In genomic region chr14:20451765-20452331, GRCm38 (mm10) we compare ENCODE assay signal across 8 mouse cellular contexts. TPM values are rescaled to one million over a fixed set of nuclear protein-coding genes. Genes with fewer than 3 reads are reported as not detected.
DNase-seq lines count a peak whose midpoint lies in the region; ATAC-seq lines count a peak whose summit lies in the region.

Gene Cfap70 (minus strand): TSS chr14:20452226.

- no peaks in the 10 kb centered on the region for H3K9me3 ChIP-seq in hindbrain, embryonic 14.5 days (ENCODE audit: control insufficient read depth, low read length)

- H3K27ac ChIP-seq in hindbrain, embryonic 14.5 days: no peak within 1 kb of the TSS

- H3K4me2 ChIP-seq in hindbrain, embryonic 14.5 days (replicated peaks): peak within 1 kb of the TSS; percentile 78

- peak; percentile 62 for DNase-seq in Muller cell, postnatal 12 days (ENCODE audit: inconsistent ontology term)
- peak; percentile 19 for DNase-seq in cerebellum, adult 9-10 months
- DNase-seq in hindbrain, embryonic 14.5 days (ENCODE audit: low spot score): peak; percentile 78
- peak; percentile 53 to 54 for DNase-seq in left cerebral cortex, adult 18-20 months (ENCODE audit: low spot score in 2 of 2)
- peak; percentile 83 for DNase-seq in lung, postnatal 36 days
- DNase-seq in right cerebral cortex, postnatal 10 days (ENCODE audit: low spot score in 2 of 2): peak; percentile 78 to 84
- DNase-seq in urinary bladder, postnatal 25 days (ENCODE audit: low spot score): peak; percentile 68

- no peaks in the 10 kb centered on the region for H3K36me3 ChIP-seq in hindbrain, embryonic 14.5 days (replicated peaks; ENCODE audit: control insufficient read depth, insufficient read depth)

- peak; percentile 66 for ATAC-seq in frontal cortex, adult (ENCODE audit: low TSS enrichment)
- peak; percentile 72; the same call in 1 of the 2 replicates for ATAC-seq in hindbrain, embryonic 14.5 days (ENCODE audit: low FRiP score)

- WGBS in hindbrain, embryonic 14.5 days: 5% methylated on average over 15 of the region's 15 CpGs

- H3K4me1 ChIP-seq in hindbrain, embryonic 14.5 days (replicated peaks; ENCODE audit: control insufficient read depth, insufficient read depth, low read length): 0 out of 2 replicates have a peak, but pooled peaks cover 3% of the 10 kb centered on the region

- H3K27me3 ChIP-seq in hindbrain, embryonic 14.5 days (ENCODE audit: control insufficient read depth, insufficient read depth, low read length): no peaks in the 10 kb centered on the region

- H3K9ac ChIP-seq in hindbrain, embryonic 14.5 days: peak within 1 kb of the TSS; percentile 47

- peak within 1 kb of the TSS; percentile 36 for H3K4me3 ChIP-seq in hindbrain, embryonic 14.5 days (replicated peaks; ENCODE audit: low read length)

RNA-seq across cellular contexts. Expression of gene Cfap70, which starts in this region (rescaled TPM):
- polyA plus RNA-seq in hindbrain, embryonic 14.5 days (2014; fragmentation: Nextera tagmentation; extraction: Ambion mirVana): 1.3 and 1.4 TPM in 2 replicates
- total RNA-seq in left cerebral cortex, adult 18-20 months (2021): 1 to 10 TPM; 1.7 to 2.4 TPM

Comparison
In these comparisons a context has a peak if more than half of its experiments do, and no peak if none do; other contexts are left out.
1. DNase-seq: peak in every context shown above with its lines; median percentile 83 in lung, postnatal 36 days; 81 in right cerebral cortex, postnatal 10 days; 78 in hindbrain, embryonic 14.5 days; 68 in urinary bladder, postnatal 25 days; 62 in Muller cell, postnatal 12 days; 54 in left cerebral cortex, adult 18-20 months; 19 in cerebellum, adult 9-10 months.